9 mouse cellular contexts compared by ENCODE assay signal in the genomic region with DNA sequence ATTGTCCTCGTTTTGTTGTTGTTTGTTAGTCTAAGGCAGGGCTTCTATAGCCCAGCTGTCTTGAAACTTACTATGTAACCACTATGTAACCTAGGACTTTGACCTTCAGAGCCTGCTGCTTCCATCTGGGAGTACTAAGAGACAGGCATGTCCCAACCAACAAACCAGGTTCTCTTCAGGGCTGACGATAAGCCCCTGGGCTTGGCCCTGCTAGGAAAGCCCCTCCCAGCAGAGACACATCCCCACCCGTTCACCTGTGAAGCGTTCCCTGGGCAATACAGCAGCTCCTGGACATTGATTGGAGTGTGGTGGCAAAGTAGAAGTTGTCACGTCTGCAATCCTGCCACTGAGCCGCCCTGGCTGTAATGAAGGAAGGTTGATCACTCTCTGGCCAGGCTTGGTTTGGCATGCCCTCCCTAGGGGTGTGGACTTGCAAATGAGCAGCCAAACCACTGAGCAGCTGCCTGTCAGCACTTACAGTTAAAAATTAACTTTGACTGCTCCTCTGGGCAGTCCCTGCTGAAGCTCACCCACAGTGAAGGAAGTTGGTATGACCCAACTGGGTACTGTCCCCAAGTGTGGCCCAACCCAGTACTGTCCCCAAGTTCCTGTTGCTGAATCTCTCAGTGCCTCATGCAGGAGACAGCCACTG.
DNase-seq lines count a peak whose midpoint lies in the region; ATAC-seq and TF ChIP-seq lines count a peak whose summit lies in the region.
"Had no signal": no experiment of that assay in that cellular context is flagged by ENCODE, and none has a peak within 500 bp of the region (broad histone marks: within the 10 kb centered on the region; RNA-seq: fewer than 3 reads in every experiment).

No protein-coding gene starts in this region.

- no peak overlapping the region for H3K9ac ChIP-seq in heart, embryonic 15.5 days
- H3K9ac ChIP-seq in forebrain, embryonic 11.5 days (ENCODE audit: low read length) = no peak overlapping the region
- H3K9ac ChIP-seq in forebrain, postnatal 0 days = no peak overlapping the region
- H3K9ac ChIP-seq: midbrain, embryonic 12.5 days had no signal

- ATAC-seq in heart, embryonic 15.5 days (replicated peaks; ENCODE audit: insufficient number of reproducible peaks, insufficient read depth, low FRiP score, low read depth) = peak; percentile 72; the same call in 1 of the 2 replicates
- no peak for ATAC-seq in forebrain, embryonic 11.5 days (replicated peaks; ENCODE audit: low FRiP score)
- no peak for ATAC-seq in forebrain, postnatal 0 days

- 52% methylated on average over 6 of the region's 6 CpGs for WGBS in heart, embryonic 15.5 days
- WGBS in forebrain, embryonic 11.5 days = 88% methylated on average over 6 of the region's 6 CpGs
- 76% methylated on average over 6 of the region's 6 CpGs for WGBS in forebrain, postnatal 0 days

- peak overlapping the region; percentile 82 for H3K27ac ChIP-seq in heart, embryonic 15.5 days
- H3K27ac ChIP-seq in forebrain, embryonic 11.5 days (ENCODE audit: low read depth, low read length) = no peak overlapping the region
- no peak overlapping the region for H3K27ac ChIP-seq in forebrain, postnatal 0 days (ENCODE audit: low read depth, low read length)
- H3K27ac ChIP-seq: midbrain, embryonic 12.5 days had no signal

- peaks cover 39% of the 10 kb centered on the region for H3K4me1 ChIP-seq in heart, embryonic 15.5 days (replicated peaks)
- peaks cover 62% of the 10 kb centered on the region for H3K4me1 ChIP-seq in megakaryocyte, embryonic 14.5 days
- peaks cover 9% of the 10 kb centered on the region for H3K4me1 ChIP-seq in forebrain, embryonic 11.5 days (replicated peaks; ENCODE audit: control insufficient read depth, insufficient read depth, low read length)
- peaks cover 8% of the 10 kb centered on the region for H3K4me1 ChIP-seq in forebrain, postnatal 0 days (ENCODE audit: insufficient read depth)

- H3K4me2 ChIP-seq in heart, embryonic 15.5 days = peak overlapping the region; percentile 53
- H3K4me2 ChIP-seq in forebrain, embryonic 11.5 days (ENCODE audit: low read depth, low read length, severe bottlenecking) = no peak overlapping the region
- H3K4me2 ChIP-seq in forebrain, postnatal 0 days (ENCODE audit: low read depth) = no peak overlapping the region
- H3K4me2 ChIP-seq: midbrain, embryonic 12.5 days had no signal

- no peaks in the 10 kb centered on the region; the same call in 1 of the 2 replicates for H3K36me3 ChIP-seq in heart, embryonic 15.5 days
- H3K36me3 ChIP-seq in megakaryocyte, embryonic 14.5 days (replicated peaks; ENCODE audit: low read length) = peaks cover 7% of the 10 kb centered on the region
- no peaks in the 10 kb centered on the region for H3K36me3 ChIP-seq in forebrain, embryonic 11.5 days (ENCODE audit: control insufficient read depth, insufficient read depth, low read length)
- H3K36me3 ChIP-seq in forebrain, postnatal 0 days (ENCODE audit: insufficient read depth) = no peaks in the 10 kb centered on the region
- H3K36me3 ChIP-seq: midbrain, embryonic 12.5 days had no signal

- H3K27me3 ChIP-seq in heart, embryonic 15.5 days = no peaks in the 10 kb centered on the region
- peaks cover 2% of the 10 kb centered on the region for H3K27me3 ChIP-seq in megakaryocyte, embryonic 14.5 days (replicated peaks)
- H3K27me3 ChIP-seq in forebrain, embryonic 11.5 days (ENCODE audit: control insufficient read depth, insufficient read depth, low read length) = no peaks in the 10 kb centered on the region
- H3K27me3 ChIP-seq in forebrain, postnatal 0 days (ENCODE audit: insufficient read depth, low read length) = no peaks in the 10 kb centered on the region
- H3K27me3 ChIP-seq: midbrain, embryonic 12.5 days had no signal

- peak overlapping the region; percentile 34 for H3K4me3 ChIP-seq in heart, embryonic 15.5 days
- H3K4me3 ChIP-seq in megakaryocyte, embryonic 14.5 days (replicated peaks) = peak overlapping the region; percentile 88
- no peak overlapping the region for H3K4me3 ChIP-seq in forebrain, embryonic 11.5 days (ENCODE audit: low read depth, low read length)
- no peak overlapping the region for H3K4me3 ChIP-seq in forebrain, postnatal 0 days (ENCODE audit: low read depth, low read length)
- H3K4me3 ChIP-seq: midbrain, embryonic 12.5 days had no signal

- no peak for TF ChIP-seq CTCF in forebrain, postnatal 0 days (IDR thresholded peaks at IDR 0.05; ENCODE audit: low read depth)

- peak; percentile 54 for DNase-seq in CD4-positive, CD25-positive, alpha-beta regulatory T cell, adult 2 months (ENCODE audit: low read depth, low spot score)
- peak; percentile 65 for DNase-seq in adrenal gland, postnatal 10 days
- peak; percentile 85 for DNase-seq in kidney, postnatal 10 days
- DNase-seq in cerebellum, adult 18-20 months = no peak
- no peak for DNase-seq in forebrain, embryonic 11.5 days (ENCODE audit: low spot score)
- no peak for DNase-seq in forebrain, postnatal 0 days

- no peaks in the 10 kb centered on the region for H3K9me3 ChIP-seq in heart, embryonic 15.5 days (replicated peaks)
- no peaks in the 10 kb centered on the region for H3K9me3 ChIP-seq in megakaryocyte, embryonic 14.5 days
- no peaks in the 10 kb centered on the region for H3K9me3 ChIP-seq in forebrain, embryonic 11.5 days (ENCODE audit: control insufficient read depth, low read length)
- H3K9me3 ChIP-seq in forebrain, postnatal 0 days (ENCODE audit: low read length) = no peaks in the 10 kb centered on the region
- H3K9me3 ChIP-seq: midbrain, embryonic 12.5 days had no signal

Comparison
In these comparisons a context has a peak if more than half of its experiments do, and no peak if none do; other contexts are left out.
1. DNase-seq: peak in CD4-positive, CD25-positive, alpha-beta regulatory T cell, adult 2 months (single experiment), adrenal gland, postnatal 10 days (single experiment) and kidney, postnatal 10 days (single experiment); none in cerebellum, adult 18-20 months (0 of 2), forebrain, embryonic 11.5 days (single experiment) and forebrain, postnatal 0 days (single experiment).
2. H3K4me3 ChIP-seq: peak in heart, embryonic 15.5 days (single experiment) and megakaryocyte, embryonic 14.5 days (single experiment); none in forebrain, embryonic 11.5 days (single experiment) and forebrain, postnatal 0 days (single experiment).